Mouse (Mus musculus) MEL (cell line): ENCODE data around the gene Tab1.

Experiments
- CHD1 ChIP-seq: IDR thresholded peaks from 2 replicates; pipeline ENCODE4 v1.6.1; 2012; ENCODE audit warnings: low read depth, mild to moderate bottlenecking, inconsistent platforms, low read length, improper control_type of control experiment
- CTCF ChIP-seq, 3 experiments: IDR thresholded peaks in 2 of 3; conservative IDR thresholded peaks in 1 of 3; 2 replicates each; pipeline ENCODE4 v1.5.1; 2011 to 2012; ENCODE audit warnings: low read length in 3 of 3, low read depth in 2 of 3, mild to moderate bottlenecking in 2 of 3, improper control_type of control experiment in 1 of 3, inconsistent platforms in 1 of 3, mixed read lengths in 1 of 3, moderate library complexity in 1 of 3; ENCODE audit not compliant: control insufficient read depth in 1 of 3, insufficient read depth in 1 of 3, poor library complexity in 1 of 3, severe bottlenecking in 1 of 3
- E2F4 ChIP-seq: IDR thresholded peaks from 2 replicates; pipeline ENCODE4 v1.6.1; 2011; ENCODE audit warnings: low read depth, low read length, improper control_type of control experiment, borderline replicate concordance
- EP300 ChIP-seq, 2 experiments: IDR thresholded peaks; 2 replicates each; pipeline ENCODE4 v1.6.1; 2011; ENCODE audit warnings: improper control_type of control experiment in 2 of 2, low read length in 2 of 2, low read depth in 1 of 2, mild to moderate bottlenecking in 1 of 2
- GABPA ChIP-seq: IDR thresholded peaks from 2 replicates; pipeline ENCODE4 v1.6.1; 2012; ENCODE audit warnings: low read depth, mild to moderate bottlenecking, inconsistent platforms, low read length, improper control_type of control experiment, moderate library complexity
- MAZ ChIP-seq: IDR thresholded peaks from 2 replicates; pipeline ENCODE4 v1.6.1; 2012; ENCODE audit warnings: low read depth, mild to moderate bottlenecking, inconsistent platforms, low read length, improper control_type of control experiment
- MEF2A ChIP-seq: IDR thresholded peaks from 2 replicates; pipeline ENCODE4 v1.6.1; 2014; ENCODE audit warnings: low read depth, mild to moderate bottlenecking, inconsistent platforms, low read length, improper control_type of control experiment; ENCODE audit not compliant: poor library complexity, insufficient replicate concordance, severe bottlenecking; ENCODE audit errors: extremely low read depth
- NELFE ChIP-seq: IDR thresholded peaks from 2 replicates; pipeline ENCODE4 v1.6.1; 2011; ENCODE audit warnings: low read depth, low read length, improper control_type of control experiment
- NRF1 ChIP-seq: IDR thresholded peaks from 2 replicates; pipeline ENCODE4 v1.6.1; 2014; ENCODE audit warnings: low read depth, mild to moderate bottlenecking, inconsistent platforms, low read length, improper control_type of control experiment, moderate library complexity; ENCODE audit not compliant: poor library complexity, insufficient read depth, severe bottlenecking
- POLR2A ChIP-seq, 2 experiments: IDR thresholded peaks; 2 replicates each; pipeline ENCODE4 v1.6.1; 2011 to 2012; ENCODE audit warnings: low read length in 2 of 2, mild to moderate bottlenecking in 2 of 2, control low read depth in 1 of 2, improper control_type of control experiment in 1 of 2, low read depth in 1 of 2, moderate library complexity in 1 of 2; ENCODE audit not compliant: control insufficient read depth in 1 of 2, insufficient read depth in 1 of 2, poor library complexity in 1 of 2
- POLR2AphosphoS5 ChIP-seq: IDR thresholded peaks from 2 replicates; pipeline ENCODE4 v1.6.1; 2012; ENCODE audit warnings: low read depth, borderline replicate concordance, mild to moderate bottlenecking, inconsistent platforms, low read length, moderate library complexity, mixed read lengths
- SIN3A ChIP-seq: IDR thresholded peaks from 2 replicates; pipeline ENCODE4 v1.6.1; 2012; ENCODE audit warnings: low read length, improper control_type of control experiment, inconsistent platforms
- SMC3 ChIP-seq: IDR thresholded peaks from 2 replicates; pipeline ENCODE4 v1.6.1; 2011; ENCODE audit warnings: low read depth, low read length, improper control_type of control experiment
- TCF12 ChIP-seq: IDR thresholded peaks from 2 replicates; pipeline ENCODE4 v1.6.1; 2014; ENCODE audit warnings: low read depth, mild to moderate bottlenecking, inconsistent platforms, low read length, improper control_type of control experiment, moderate library complexity

GRCm38 (mm10) chr15:80148565-80148964, 15.6 kb downstream of the Tab1 start:
- no peak for TF ChIP-seq CTCF (IDR thresholded peaks at IDR 0.05 in 2 of 3, conservative IDR thresholded peaks at IDR 0.05 in 1 of 3; ENCODE audit: control insufficient read depth in 1 of 3, insufficient read depth in 1 of 3, low read depth in 2 of 3, low read length in 3 of 3, poor library complexity in 1 of 3, severe bottlenecking in 1 of 3)
- TF ChIP-seq TCF12 = no peak
- TF ChIP-seq GABPA = no peak
- TF ChIP-seq E2F4 = no peak
- no peak for TF ChIP-seq CHD1
- TF ChIP-seq MAZ = no peak
- no peak for TF ChIP-seq NRF1
- TF ChIP-seq EP300 (IDR thresholded peaks at IDR 0.05; ENCODE audit: low read depth in 1 of 2, low read length in 2 of 2) = no peak
- no peak for TF ChIP-seq POLR2A (IDR thresholded peaks at IDR 0.05; ENCODE audit: control insufficient read depth in 1 of 2, insufficient read depth in 1 of 2, low read depth in 1 of 2, low read length in 2 of 2, poor library complexity in 1 of 2)
- no peak for TF ChIP-seq NELFE
- no peak for TF ChIP-seq MEF2A
- TF ChIP-seq POLR2AphosphoS5 = no peak
- no peak for TF ChIP-seq SMC3
- TF ChIP-seq SIN3A = no peak
